Mouse (Mus musculus): ENCODE results near the gene Zswim3. TPM values are rescaled to one million over a fixed set of nuclear protein-coding genes. Genes with fewer than 3 reads are reported as not detected.

Zswim3 gene
- polyA plus RNA-seq, 1 experiment from 2014 or later, result 7.5 TPM

Other genes with a start within 250 kb of the Zswim3 start
- 18.3 and 31.2 TPM in 2 replicates for gene Wfdc2, start 242.7 kb upstream of the Zswim3 start, polyA plus RNA-seq (2015; fragmentation: Nextera tagmentation; extraction: Ambion mirVana)
- gene Spint3, start 231.6 kb upstream of the Zswim3 start, polyA plus RNA-seq (2015; fragmentation: Nextera tagmentation; extraction: Ambion mirVana), result not detected in 2 replicates
- 0.19 TPM in 1 of 2 replicates, not detected in the other for gene Wfdc6a, start 219.7 kb upstream of the Zswim3 start, polyA plus RNA-seq (2015; fragmentation: Nextera tagmentation; extraction: Ambion mirVana)
- gene Eppin, start 211.5 kb upstream of the Zswim3 start, polyA plus RNA-seq (2015; fragmentation: Nextera tagmentation; extraction: Ambion mirVana), result not detected in 2 replicates
- gene Wfdc6b, start 191.6 kb upstream of the Zswim3 start, polyA plus RNA-seq (2015; fragmentation: Nextera tagmentation; extraction: Ambion mirVana), result not detected in 2 replicates
- gene Wfdc8, start 191.5 kb upstream of the Zswim3 start, polyA plus RNA-seq (2015; fragmentation: Nextera tagmentation; extraction: Ambion mirVana), result not detected in 2 replicates
- gene Wfdc16, start 166.3 kb upstream of the Zswim3 start, polyA plus RNA-seq (2015; fragmentation: Nextera tagmentation; extraction: Ambion mirVana), result not detected in 2 replicates
- gene Wfdc10, start 149.1 kb upstream of the Zswim3 start, polyA plus RNA-seq (2015; fragmentation: Nextera tagmentation; extraction: Ambion mirVana), result not detected in 2 replicates
- gene Wfdc9, start 148.5 kb upstream of the Zswim3 start, polyA plus RNA-seq (2015; fragmentation: Nextera tagmentation; extraction: Ambion mirVana), result not detected in 2 replicates
- gene Wfdc11, start 131.0 kb upstream of the Zswim3 start, polyA plus RNA-seq (2015; fragmentation: Nextera tagmentation; extraction: Ambion mirVana), result not detected in 2 replicates
- 0.18 TPM in 1 of 2 replicates, not detected in the other for gene Wfdc13, start 120.0 kb upstream of the Zswim3 start, polyA plus RNA-seq (2015; fragmentation: Nextera tagmentation; extraction: Ambion mirVana)
- not detected in 2 replicates for gene Spint4, start 106.6 kb upstream of the Zswim3 start, polyA plus RNA-seq (2015; fragmentation: Nextera tagmentation; extraction: Ambion mirVana)
- not detected in 2 replicates for gene Spint5, start 89.8 kb upstream of the Zswim3 start, polyA plus RNA-seq (2015; fragmentation: Nextera tagmentation; extraction: Ambion mirVana)
- gene Wfdc3, start 59.2 kb upstream of the Zswim3 start, polyA plus RNA-seq (2015; fragmentation: Nextera tagmentation; extraction: Ambion mirVana), result 0.41 and 0.50 TPM in 2 replicates
- 61.0 and 63.9 TPM in 2 replicates for gene Dnttip1, start 59.1 kb upstream of the Zswim3 start, polyA plus RNA-seq (2015; fragmentation: Nextera tagmentation; extraction: Ambion mirVana)
- gene Ube2c, start 35.2 kb upstream of the Zswim3 start, polyA plus RNA-seq (2015; fragmentation: Nextera tagmentation; extraction: Ambion mirVana), result 293 and 311 TPM in 2 replicates
- 350 and 1,119 TPM in 2 replicates for gene Tnnc2, start 25.1 kb upstream of the Zswim3 start, polyA plus RNA-seq (2015; fragmentation: Nextera tagmentation; extraction: Ambion mirVana)
- gene Snx21, start 19.3 kb upstream of the Zswim3 start, polyA plus RNA-seq (2015; fragmentation: Nextera tagmentation; extraction: Ambion mirVana), result 33.8 and 40.5 TPM in 2 replicates
- gene Acot8, start 216 bp upstream of the Zswim3 start, polyA plus RNA-seq (2015; fragmentation: Nextera tagmentation; extraction: Ambion mirVana), result 16.8 and 20.7 TPM in 2 replicates
- gene Zswim1, start 17.6 kb downstream of the Zswim3 start, polyA plus RNA-seq (2015; fragmentation: Nextera tagmentation; extraction: Ambion mirVana), result 19.4 and 20.1 TPM in 2 replicates
- gene Spata25, start 23.4 kb downstream of the Zswim3 start, polyA plus RNA-seq (2015; fragmentation: Nextera tagmentation; extraction: Ambion mirVana), result not detected in 2 replicates
- gene Ctsa, start 27.8 kb downstream of the Zswim3 start, polyA plus RNA-seq (2015; fragmentation: Nextera tagmentation; extraction: Ambion mirVana), result 178 and 187 TPM in 2 replicates
- gene Neurl2, start 28.4 kb downstream of the Zswim3 start, polyA plus RNA-seq (2015; fragmentation: Nextera tagmentation; extraction: Ambion mirVana), result 5.8 and 9.3 TPM in 2 replicates
- gene Pltp, start 52.6 kb downstream of the Zswim3 start, polyA plus RNA-seq (2015; fragmentation: Nextera tagmentation; extraction: Ambion mirVana), result 57.1 and 61.8 TPM in 2 replicates
- gene Pcif1, start 74.2 kb downstream of the Zswim3 start, polyA plus RNA-seq (2015; fragmentation: Nextera tagmentation; extraction: Ambion mirVana), result 62.9 and 67.5 TPM in 2 replicates
- gene Zfp335, start 106.7 kb downstream of the Zswim3 start, polyA plus RNA-seq (2015; fragmentation: Nextera tagmentation; extraction: Ambion mirVana), result 13.2 and 13.9 TPM in 2 replicates
- 22.2 and 52.4 TPM in 2 replicates for gene Mmp9, start 135.7 kb downstream of the Zswim3 start, polyA plus RNA-seq (2015; fragmentation: Nextera tagmentation; extraction: Ambion mirVana)
- 0.51 and 0.97 TPM in 2 replicates for gene Slc12a5, start 155.7 kb downstream of the Zswim3 start, polyA plus RNA-seq (2015; fragmentation: Nextera tagmentation; extraction: Ambion mirVana)
- gene Ncoa5, start 229.8 kb downstream of the Zswim3 start, polyA plus RNA-seq (2015; fragmentation: Nextera tagmentation; extraction: Ambion mirVana), result 51.9 and 62.9 TPM in 2 replicates

All from limb, embryonic 15.5 days (tissue).